Mouse (Mus musculus) midbrain, embryonic 10.5 days (tissue): ENCODE measurements around the gene Arl3. TPM values are rescaled to one million over a fixed set of nuclear protein-coding genes. Genes with fewer than 3 reads are reported as not detected.

Source experiments
- DNase-seq: peaks from one replicate; pipeline ENCODE4 v3.0.0-alpha.2; 2017; ENCODE audit warnings: low spot score
- H3K27ac ChIP-seq: fragments of 300-500 bp; sonication (generic); replicated peaks from 2 replicates; pipeline ENCODE4 v1.5.1; 2016; ENCODE audit warnings: mild to moderate bottlenecking
- H3K27me3 ChIP-seq: fragments of 300-500 bp; sonication (generic); 2 replicates; pipeline ENCODE4 v1.6.1; 2016; ENCODE audit warnings: low read depth, mild to moderate bottlenecking; ENCODE audit not compliant: poor library complexity, severe bottlenecking
- H3K36me3 ChIP-seq: fragments of 300-500 bp; sonication (generic); 2 replicates; pipeline ENCODE4 v1.6.1; 2016; ENCODE audit warnings: mild to moderate bottlenecking, moderate library complexity
- H3K4me1 ChIP-seq: fragments of 300-500 bp; sonication (generic); 2 replicates; pipeline ENCODE4 v1.6.1; 2016
- H3K4me3 ChIP-seq: fragments of 300-500 bp; sonication (generic); 2 replicates; pipeline ENCODE4 v1.5.1; 2016; ENCODE audit warnings: mild to moderate bottlenecking, moderate library complexity
- H3K9me3 ChIP-seq: fragments of 300-500 bp; sonication (generic); replicated peaks from 2 replicates; pipeline ENCODE4 v1.6.1; 2016; ENCODE audit warnings: mild to moderate bottlenecking
- WGBS: fragments of 180-500 bp; shearing (Covaris S2); methylation state at CpG from one replicate; pipeline ENCODE4 v1.1.7; 2016; 5-methylcytosine and 5-hydroxymethylcytosine counted together
- polyA plus RNA-seq: library from polyadenylated mRNA; unstranded; fragments of >200 nt; fragmentation: Nextera tagmentation; extraction: Ambion mirVana; gene quantifications from 2 replicates; pipeline ENCODE4 v1.2.1, GENCODE M21; 2016

Gene Arl3
- polyA plus RNA-seq, 1 experiment from 2014 or later, result 216 TPM

DNA sequence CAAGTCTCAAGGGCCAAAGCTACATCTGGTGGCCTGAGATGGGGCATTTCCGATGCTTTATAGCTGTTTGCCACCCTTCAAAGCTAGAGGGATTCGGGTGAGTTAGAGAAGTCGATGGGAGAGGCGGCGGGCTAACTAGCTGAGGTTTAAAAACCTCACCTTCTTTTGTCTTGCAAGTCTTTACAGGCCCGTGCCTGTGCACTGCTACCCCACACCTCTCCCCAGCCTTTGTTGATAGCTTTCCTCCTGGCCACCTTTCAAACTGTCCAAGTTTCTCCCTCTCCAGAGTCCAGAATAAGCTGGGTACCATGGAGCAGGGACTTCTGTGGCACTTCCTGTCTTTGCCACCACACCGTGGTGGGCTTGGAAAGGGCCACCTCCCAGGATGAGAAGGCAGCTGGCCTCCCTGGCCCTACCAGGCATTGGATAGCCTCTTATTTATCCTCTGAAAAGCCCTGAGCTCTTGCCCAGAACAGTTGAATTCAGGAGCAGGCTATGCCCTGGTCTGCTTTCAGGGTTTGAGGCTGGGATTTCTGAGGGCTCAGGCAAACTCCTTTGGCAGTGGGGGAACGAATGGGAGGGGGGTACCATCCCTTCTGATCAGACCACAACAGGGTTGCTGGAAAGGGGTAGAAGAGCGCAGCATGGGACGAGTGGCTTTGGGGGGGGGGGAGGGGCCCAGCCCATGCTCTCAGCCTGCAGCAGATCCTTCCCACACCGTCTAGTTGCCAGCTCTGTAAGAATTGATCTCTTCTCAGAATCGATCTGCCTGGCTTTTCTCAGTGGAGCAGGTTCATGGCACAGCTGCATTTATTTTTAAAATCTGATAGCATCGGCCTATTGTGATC, 43.2 kb downstream of the Arl3 start:
- Histone ChIP-seq H3K27me3 (no peaks in the 10 kb centered on the region), H3K36me3 (0 out of 2 replicates have a peak, but pooled peaks cover 4% of the 10 kb centered on the region), H3K4me1 (peaks cover 100% of the 10 kb centered on the region), H3K27ac (peak overlapping the region; percentile 95), H3K9me3 (no peaks in the 10 kb centered on the region), H3K4me3 (peak overlapping the region; percentile 49)
- DNase-seq, result peak; percentile 61
- under 1% methylated on average over 13 of the region's 13 CpGs for WGBS

DNA sequence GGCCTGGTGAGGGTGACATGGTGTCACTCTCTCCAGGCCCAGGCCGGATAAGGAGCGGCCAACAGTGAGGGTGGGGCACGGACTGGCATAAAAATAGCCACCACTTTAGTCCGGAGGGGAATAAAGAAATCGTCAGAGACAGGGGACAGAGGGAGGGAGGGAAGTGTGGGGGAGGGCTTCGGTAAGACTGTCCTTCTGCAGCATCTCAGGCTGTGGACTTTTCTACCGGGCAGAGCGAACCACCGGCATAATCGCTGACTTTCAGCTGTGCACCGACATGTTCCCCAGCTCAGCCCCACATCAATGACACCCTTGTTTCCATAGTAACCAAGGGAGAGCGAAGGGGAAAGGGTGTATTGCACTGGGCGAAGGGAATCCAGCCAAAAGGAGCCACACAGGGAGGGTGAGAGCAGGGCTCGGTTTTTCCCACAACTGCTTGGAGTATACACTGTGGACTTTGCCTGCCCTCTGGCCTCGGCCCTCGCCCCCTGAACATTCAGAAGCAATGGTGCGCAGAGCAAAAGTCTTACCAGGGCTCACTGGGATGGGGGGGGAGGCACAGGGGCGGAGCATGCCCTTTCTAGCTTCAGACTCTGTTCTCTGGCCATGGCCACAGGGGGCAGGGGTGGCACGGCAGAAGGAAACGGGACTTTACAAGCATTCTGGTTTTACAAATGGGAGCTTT, 44.3 kb downstream of the Arl3 start:
- H3K9me3 ChIP-seq, result no peaks in the 10 kb centered on the region
- no peaks in the 10 kb centered on the region for H3K36me3 ChIP-seq
- peaks cover 100% of the 10 kb centered on the region for H3K4me1 ChIP-seq
- H3K4me3 ChIP-seq, result peak overlapping the region; percentile 49
- H3K27me3 ChIP-seq, result no peaks in the 10 kb centered on the region
- H3K27ac ChIP-seq, result peak overlapping the region; percentile 95
- under 1% methylated on average over 20 of the region's 20 CpGs for WGBS
- peak; percentile 88 for DNase-seq

DNA sequence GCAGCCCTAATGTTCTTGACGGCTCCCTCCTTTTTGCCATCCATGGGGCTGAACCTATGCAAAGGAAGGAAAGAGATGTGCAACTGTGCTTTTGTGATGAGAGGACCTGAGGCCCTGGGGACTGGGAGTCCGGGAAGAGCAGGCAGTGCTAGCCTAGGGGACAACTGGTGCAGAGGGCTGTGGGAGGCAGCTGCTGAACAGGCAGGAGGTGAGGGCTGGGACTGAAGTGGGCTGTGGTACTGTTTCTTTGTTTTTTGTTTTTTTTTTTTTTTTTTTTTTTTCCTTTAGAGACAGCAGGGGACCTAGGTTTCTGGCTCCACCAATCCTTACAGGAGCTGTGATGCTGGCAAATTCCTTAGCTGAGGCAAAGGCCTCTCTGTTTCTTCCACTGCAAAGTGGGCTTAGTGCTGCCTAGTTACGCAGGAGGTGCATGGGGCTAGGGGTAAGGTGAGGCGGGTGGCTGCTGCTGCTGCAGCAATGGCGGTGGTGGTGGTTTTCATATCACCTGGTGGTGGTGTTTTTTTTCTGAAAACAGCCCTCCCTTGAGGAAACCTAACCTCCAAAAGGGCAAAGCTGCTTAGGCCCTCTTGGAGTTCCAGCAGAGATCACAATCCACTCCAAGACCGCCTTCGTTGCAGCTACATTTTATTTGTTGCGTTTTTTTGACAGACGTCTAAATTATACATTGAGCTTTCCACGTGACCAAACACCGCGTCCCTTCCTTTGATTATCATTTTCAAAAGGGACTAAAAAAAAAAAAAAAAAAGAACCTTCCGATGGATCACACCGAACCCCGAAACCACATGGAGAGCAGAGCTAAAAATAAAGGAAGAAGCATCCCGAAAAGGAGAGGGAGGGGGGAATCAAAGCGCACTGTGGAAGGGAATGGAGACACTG, 45.1 kb downstream of the Arl3 start:
- no peaks in the 10 kb centered on the region for H3K27me3 ChIP-seq
- H3K9me3 ChIP-seq, result no peaks in the 10 kb centered on the region
- peaks cover 100% of the 10 kb centered on the region for H3K4me1 ChIP-seq
- peak overlapping the region; percentile 49 for H3K4me3 ChIP-seq
- 5% methylated on average over 17 of the region's 17 CpGs for WGBS
- H3K36me3 ChIP-seq, result no peaks in the 10 kb centered on the region
- no peak for DNase-seq
- peak overlapping the region; percentile 95 for H3K27ac ChIP-seq

DNA sequence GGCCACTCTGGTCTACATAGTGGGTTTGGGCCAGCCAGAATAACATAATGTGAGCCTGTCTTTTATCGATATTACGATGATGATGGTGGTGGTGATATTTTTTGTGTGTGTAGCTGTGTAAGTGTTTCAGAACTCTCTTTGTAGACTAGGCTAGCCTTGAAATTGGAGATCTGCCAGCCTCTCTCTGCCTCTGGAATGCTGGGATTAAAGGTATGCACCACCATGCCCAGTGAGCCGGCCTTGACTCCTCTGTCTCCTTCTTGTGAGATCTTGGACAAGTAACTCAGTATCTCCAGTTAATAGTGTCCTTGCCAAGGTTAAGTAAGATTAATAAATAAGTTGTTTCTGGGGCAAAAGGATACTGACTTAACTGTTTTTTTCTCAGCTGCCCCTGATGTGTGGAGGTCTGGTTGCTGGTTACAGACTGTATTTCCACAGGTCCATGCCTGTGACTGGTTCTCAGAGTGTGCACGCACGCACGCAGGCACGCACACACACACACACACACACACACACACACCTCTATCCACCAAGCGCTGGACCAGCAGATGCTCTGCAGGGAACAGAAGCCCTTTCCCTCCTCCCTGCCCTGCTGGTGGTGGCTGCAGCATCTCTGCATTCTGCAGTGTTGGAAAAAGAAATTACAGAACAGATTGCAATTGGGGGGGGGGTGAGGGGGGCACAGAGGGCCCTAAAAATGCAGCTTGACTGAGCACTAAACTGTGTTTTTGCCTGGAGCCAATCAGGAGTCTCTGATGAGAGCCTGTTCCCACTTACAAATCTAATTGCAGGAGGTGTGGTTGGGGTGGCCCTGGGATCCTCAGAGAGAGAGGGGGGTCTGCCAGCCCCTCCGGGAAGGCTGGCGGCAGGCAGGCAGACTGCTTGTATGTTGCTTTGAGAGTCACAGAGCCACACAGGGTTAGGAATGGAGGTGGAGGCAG, 47.0 kb downstream of the Arl3 start:
- no peaks in the 10 kb centered on the region for H3K27me3 ChIP-seq
- no peaks in the 10 kb centered on the region for H3K9me3 ChIP-seq
- H3K36me3 ChIP-seq, result no peaks in the 10 kb centered on the region
- WGBS, result 51% methylated on average over 10 of the region's 10 CpGs
- DNase-seq, result no peak
- peaks cover 95% of the 10 kb centered on the region for H3K4me1 ChIP-seq
- peak overlapping the region; percentile 95 for H3K27ac ChIP-seq
- no peak overlapping the region for H3K4me3 ChIP-seq

DNA sequence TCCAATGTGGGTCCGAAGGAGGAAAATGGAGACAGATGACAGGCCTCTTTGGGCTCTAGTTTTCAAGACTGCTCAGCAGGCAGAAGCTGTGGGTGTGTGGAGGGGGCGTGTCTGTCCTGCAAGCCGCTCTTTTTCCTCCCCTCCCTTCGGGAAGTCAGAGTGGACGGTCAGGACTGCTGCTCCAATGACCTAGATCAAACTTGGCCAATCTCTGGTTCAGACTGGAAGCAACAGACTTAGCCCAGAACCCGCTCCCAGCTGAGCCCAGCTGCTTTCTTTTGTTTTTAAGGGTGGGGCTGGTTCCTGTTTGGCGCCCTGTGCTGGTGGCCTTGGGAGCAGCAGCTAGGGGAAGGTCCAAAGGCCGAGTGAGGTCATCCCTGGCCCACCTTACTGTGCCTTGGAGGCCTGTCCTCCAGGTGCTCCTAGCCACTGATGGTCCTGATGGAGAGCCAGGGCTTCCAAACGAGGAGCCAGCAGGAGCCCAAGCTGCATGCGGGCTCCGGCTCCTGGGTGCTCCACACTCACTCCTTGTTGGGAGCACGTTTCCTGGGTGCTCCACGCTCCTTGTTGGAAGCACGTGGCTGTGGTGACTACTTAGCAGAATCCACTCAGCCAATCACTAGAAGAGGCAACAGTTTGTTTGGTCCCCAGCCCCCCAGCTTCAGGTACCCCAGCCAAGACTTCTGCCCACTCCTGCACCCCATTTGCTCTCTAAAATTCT, 48.2 kb downstream of the Arl3 start:
- WGBS, result 23% methylated on average over 14 of the region's 14 CpGs
- Histone ChIP-seq H3K4me1 (peaks cover 89% of the 10 kb centered on the region), H3K9me3 (no peaks in the 10 kb centered on the region), H3K4me3 (peak overlapping the region; percentile 47), H3K36me3 (no peaks in the 10 kb centered on the region), H3K27me3 (no peaks in the 10 kb centered on the region), H3K27ac (peak overlapping the region; percentile 95)
- DNase-seq, result peak; percentile 59

DNA sequence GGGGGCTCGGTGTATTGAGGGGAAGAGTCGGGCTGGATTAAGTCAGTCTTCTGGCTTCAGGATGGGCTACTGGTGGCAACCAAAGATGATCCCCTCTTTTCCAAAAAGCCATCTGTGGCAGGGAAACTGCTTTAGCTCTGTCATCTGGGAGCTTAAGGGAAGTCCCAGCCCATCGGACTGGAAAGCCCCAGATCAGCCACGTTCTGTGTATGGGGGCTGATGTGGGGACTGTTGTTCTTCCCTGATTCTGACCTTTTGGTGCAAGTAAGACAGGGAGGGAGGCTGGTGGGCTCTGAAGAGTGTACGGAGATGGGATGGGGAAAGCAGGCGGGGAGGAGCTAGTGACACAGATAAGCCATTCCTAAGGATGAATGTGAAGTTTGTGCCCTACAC, 48.9 kb downstream of the Arl3 start:
- WGBS, result 5% methylated on average over 6 of the region's 6 CpGs
- no peaks in the 10 kb centered on the region for H3K27me3 ChIP-seq
- DNase-seq, result no peak
- H3K4me1 ChIP-seq, result peaks cover 89% of the 10 kb centered on the region
- H3K9me3 ChIP-seq, result no peaks in the 10 kb centered on the region
- H3K36me3 ChIP-seq, result no peaks in the 10 kb centered on the region
- peak overlapping the region; percentile 95 for H3K27ac ChIP-seq
- peak overlapping the region; percentile 47 for H3K4me3 ChIP-seq

DNA sequence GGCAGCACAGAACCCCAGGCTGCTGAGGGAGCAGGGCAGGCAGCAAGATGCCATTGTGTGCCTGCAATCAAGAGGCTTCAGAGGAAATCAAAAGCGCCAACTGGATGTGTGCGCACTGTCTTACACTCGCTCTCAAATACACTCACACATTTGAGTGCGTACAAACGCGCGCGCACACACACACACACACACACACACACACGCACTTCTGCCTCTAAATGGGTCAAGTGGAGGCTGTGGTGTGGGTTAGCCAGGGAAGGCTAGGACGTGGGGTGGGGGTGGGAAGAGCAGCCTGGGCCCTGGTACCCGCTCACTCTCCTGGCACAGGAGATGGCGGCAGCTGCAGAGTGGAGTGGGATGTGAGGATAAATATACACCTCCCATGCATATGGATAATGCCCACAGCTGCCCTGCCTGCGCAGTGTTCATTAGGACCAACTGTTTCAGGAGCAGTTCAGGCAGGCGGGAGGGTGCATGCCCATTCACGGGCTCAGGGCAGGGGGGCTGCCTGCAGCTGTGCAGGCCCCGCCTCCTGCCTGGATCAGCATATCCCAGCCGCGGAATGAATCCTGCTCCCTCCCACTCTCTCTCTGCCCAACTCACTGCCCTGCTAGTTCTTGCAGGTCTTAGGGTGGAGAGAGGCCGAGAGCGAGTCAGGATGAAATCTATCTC, 49.4 kb downstream of the Arl3 start:
- Histone ChIP-seq H3K36me3 (no peaks in the 10 kb centered on the region), H3K27me3 (no peaks in the 10 kb centered on the region), H3K4me1 (peaks cover 89% of the 10 kb centered on the region), H3K9me3 (no peaks in the 10 kb centered on the region), H3K27ac (peak overlapping the region; percentile 95), H3K4me3 (peak overlapping the region; percentile 47)
- WGBS, result 2% methylated on average over 20 of the region's 20 CpGs
- DNase-seq, result peak; percentile 79

DNA sequence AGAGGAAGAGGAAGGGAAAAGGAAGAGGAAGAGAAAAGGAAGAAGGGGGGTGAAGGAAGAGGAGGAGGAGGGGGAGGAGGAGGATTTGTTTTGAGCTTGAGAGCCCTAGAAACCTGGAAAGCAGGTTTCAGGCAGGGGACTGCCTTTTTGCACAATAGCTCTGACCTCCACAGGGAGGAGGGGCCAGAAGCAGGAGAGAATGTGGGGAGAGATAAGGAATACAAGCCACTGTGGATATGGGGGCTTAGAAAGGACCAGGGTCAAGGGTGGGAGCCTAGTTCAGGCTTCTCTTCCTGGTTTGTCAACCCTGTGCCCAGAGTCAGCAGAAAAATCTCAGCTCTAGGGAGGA, 49.9 kb downstream of the Arl3 start:
- H3K4me1 ChIP-seq, result peaks cover 89% of the 10 kb centered on the region
- H3K4me3 ChIP-seq, result peak overlapping the region; percentile 47
- no peak for DNase-seq

DNA sequence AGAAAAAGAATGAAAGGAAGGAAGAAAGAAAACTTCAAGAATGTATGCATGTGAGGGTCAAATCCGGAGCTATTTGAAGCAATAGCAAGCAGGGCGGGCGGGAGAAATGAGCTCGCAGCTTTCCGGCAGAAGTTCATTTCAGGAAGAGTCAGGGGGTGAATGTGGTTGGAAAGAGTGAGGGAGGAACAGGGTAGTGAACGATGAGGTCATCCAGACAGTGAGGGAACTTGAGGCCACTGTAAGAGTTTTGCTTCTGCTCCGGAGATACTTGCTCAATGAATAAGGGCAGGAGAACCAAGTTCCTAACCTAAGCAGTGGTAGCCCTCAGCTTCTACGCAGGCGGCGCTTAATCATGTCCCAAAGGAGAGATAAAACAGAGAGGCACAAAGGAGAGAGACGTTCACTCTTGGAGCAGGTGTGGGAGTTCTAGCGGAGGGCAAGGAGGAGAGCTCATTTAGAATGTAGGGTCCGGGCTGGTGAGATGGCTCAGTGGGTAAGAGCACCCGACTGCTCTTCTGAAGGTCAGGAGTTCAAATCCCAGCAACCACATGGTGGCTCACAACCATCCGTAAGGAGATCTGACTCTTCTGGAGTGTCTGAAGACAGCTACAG, 50.5 kb downstream of the Arl3 start:
- Histone ChIP-seq H3K36me3 (no peaks in the 10 kb centered on the region), H3K4me1 (peaks cover 89% of the 10 kb centered on the region), H3K9me3 (no peaks in the 10 kb centered on the region), H3K4me3 (no peak overlapping the region), H3K27ac (peak overlapping the region; percentile 95), H3K27me3 (no peaks in the 10 kb centered on the region)
- no peak for DNase-seq
- 51% methylated on average over 15 of the region's 15 CpGs for WGBS

More for the DNA sequence above, 49.9 kb downstream of the Arl3 start:
- H3K27ac ChIP-seq, result peak overlapping the region; percentile 95
- no peaks in the 10 kb centered on the region for H3K27me3 ChIP-seq
- H3K36me3 ChIP-seq, result no peaks in the 10 kb centered on the region
- no peaks in the 10 kb centered on the region for H3K9me3 ChIP-seq

DNA sequence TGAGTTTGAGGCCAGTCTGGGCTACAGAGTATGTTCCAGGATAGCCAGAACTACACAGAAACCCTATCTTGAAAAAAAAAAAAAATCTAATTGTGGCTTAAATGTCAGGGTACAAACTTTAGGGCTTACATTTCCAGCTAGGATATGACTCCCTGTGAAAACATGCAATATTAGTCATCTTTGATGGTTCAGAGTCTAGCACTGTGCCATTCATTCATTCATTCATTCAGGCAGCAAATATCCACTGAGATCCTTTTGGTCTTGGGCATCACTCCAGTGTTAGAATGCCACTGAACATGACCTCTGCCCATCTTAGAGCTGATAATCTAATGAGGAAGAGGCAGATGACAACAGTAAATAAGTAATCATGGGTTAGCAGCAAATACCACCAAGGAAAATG, 51.3 kb downstream of the Arl3 start:
- H3K4me1 ChIP-seq, result peaks cover 89% of the 10 kb centered on the region
- no peak for DNase-seq
- no peaks in the 10 kb centered on the region for H3K27me3 ChIP-seq
- no peak overlapping the region for H3K4me3 ChIP-seq
- no peaks in the 10 kb centered on the region for H3K9me3 ChIP-seq
- 0 out of 2 replicates have a peak overlapping the region, but pooled peaks have one; percentile 95 for H3K27ac ChIP-seq
- H3K36me3 ChIP-seq, result peaks cover 6% of the 10 kb centered on the region
